Mouse (Mus musculus): ENCODE results near the gene Rpl3. TPM values are rescaled to one million over a fixed set of nuclear protein-coding genes. Genes with fewer than 3 reads are reported as not detected.
A peak's percentile ranks its signal among the peaks of the same experiment; 100 is the strongest.

The Rpl3 gene
- polyA plus RNA-seq, 1 experiment from 2014 or later = 1,482 TPM

GRCm38 (mm10) chr15:80034913-80035312 lies 56.8 kb downstream of the Rpl3 start:
- Histone ChIP-seq H3K4me1 (replicated peaks; ENCODE audit: control insufficient read depth, insufficient read depth, low read length) (no peaks in the 10 kb centered on the region), H3K36me3 (ENCODE audit: control insufficient read depth, insufficient read depth, low read length) (no peaks in the 10 kb centered on the region), H3K4me2 (ENCODE audit: low read length) (no peak overlapping the region), H3K27ac (ENCODE audit: low read depth) (no peak overlapping the region), H3K4me3 (ENCODE audit: low read depth, low read length) (no peak overlapping the region), H3K9ac (ENCODE audit: low read length) (no peak overlapping the region), H3K9me3 (ENCODE audit: control insufficient read depth, low read length) (no peaks in the 10 kb centered on the region), H3K27me3 (replicated peaks; ENCODE audit: control insufficient read depth, insufficient read depth, low read length) (no peaks in the 10 kb centered on the region)
- ATAC-seq (replicated peaks; ENCODE audit: low FRiP score, low TSS enrichment, low read depth) = no peak
- no peak for DNase-seq (ENCODE audit: low spot score)

- Histone ChIP-seq H3K9me3 (ENCODE audit: control insufficient read depth, low read length) (no peaks in the 10 kb centered on the region), H3K36me3 (ENCODE audit: control insufficient read depth, insufficient read depth, low read length) (no peaks in the 10 kb centered on the region), H3K27me3 (replicated peaks; ENCODE audit: control insufficient read depth, insufficient read depth, low read length) (no peaks in the 10 kb centered on the region), H3K9ac (ENCODE audit: low read length) (no peak overlapping the region), H3K4me1 (replicated peaks; ENCODE audit: control insufficient read depth, insufficient read depth, low read length) (no peaks in the 10 kb centered on the region), H3K4me3 (ENCODE audit: low read depth, low read length) (no peak overlapping the region), H3K4me2 (ENCODE audit: low read length) (no peak overlapping the region), H3K27ac (ENCODE audit: low read depth) (no peak overlapping the region)
- DNase-seq (ENCODE audit: low spot score) (no peak), ATAC-seq (replicated peaks; ENCODE audit: low FRiP score, low TSS enrichment, low read depth) (no peak)
- WGBS = 64% methylated on average over 7 of the region's 7 CpGs
These were observed 57.3 kb downstream of the Rpl3 start for GRCm38 (mm10) chr15:80034366-80034765.

GRCm38 (mm10) chr15:80031133-80031532 lies 60.5 kb downstream of the Rpl3 start:
- Histone ChIP-seq H3K4me3 (ENCODE audit: low read depth, low read length) (no peak overlapping the region), H3K27me3 (replicated peaks; ENCODE audit: control insufficient read depth, insufficient read depth, low read length) (no peaks in the 10 kb centered on the region), H3K4me1 (replicated peaks; ENCODE audit: control insufficient read depth, insufficient read depth, low read length) (no peaks in the 10 kb centered on the region), H3K9ac (ENCODE audit: low read length) (no peak overlapping the region), H3K4me2 (ENCODE audit: low read length) (no peak overlapping the region), H3K36me3 (ENCODE audit: control insufficient read depth, insufficient read depth, low read length) (no peaks in the 10 kb centered on the region), H3K9me3 (ENCODE audit: control insufficient read depth, low read length) (no peaks in the 10 kb centered on the region), H3K27ac (ENCODE audit: low read depth) (no peak overlapping the region)
- ATAC-seq (replicated peaks; ENCODE audit: low FRiP score, low TSS enrichment, low read depth) (no peak), DNase-seq (ENCODE audit: low spot score) (no peak)
- 85% methylated on average over 4 of the region's 4 CpGs for WGBS

GRCm38 (mm10) chr15:80030399-80030798 lies 61.3 kb downstream of the Rpl3 start:
- no peak overlapping the region for H3K4me2 ChIP-seq (ENCODE audit: low read length)
- WGBS = 87% methylated on average over 10 of the region's 10 CpGs
- H3K4me3 ChIP-seq (ENCODE audit: low read depth, low read length) = no peak overlapping the region
- H3K36me3 ChIP-seq (ENCODE audit: control insufficient read depth, insufficient read depth, low read length) = no peaks in the 10 kb centered on the region
- H3K27ac ChIP-seq (ENCODE audit: low read depth) = no peak overlapping the region
- no peak overlapping the region for H3K9ac ChIP-seq (ENCODE audit: low read length)
- ATAC-seq (replicated peaks; ENCODE audit: low FRiP score, low TSS enrichment, low read depth) (no peak), DNase-seq (ENCODE audit: low spot score) (no peak)
- no peaks in the 10 kb centered on the region for H3K27me3 ChIP-seq (replicated peaks; ENCODE audit: control insufficient read depth, insufficient read depth, low read length)
- H3K9me3 ChIP-seq (ENCODE audit: control insufficient read depth, low read length) = no peaks in the 10 kb centered on the region
- no peaks in the 10 kb centered on the region for H3K4me1 ChIP-seq (replicated peaks; ENCODE audit: control insufficient read depth, insufficient read depth, low read length)

GRCm38 (mm10) chr15:80028862-80029261 lies 62.8 kb downstream of the Rpl3 start:
- no peaks in the 10 kb centered on the region for H3K9me3 ChIP-seq (ENCODE audit: control insufficient read depth, low read length)
- DNase-seq (ENCODE audit: low spot score) = no peak
- no peak overlapping the region for H3K9ac ChIP-seq (ENCODE audit: low read length)
- no peak overlapping the region for H3K4me3 ChIP-seq (ENCODE audit: low read depth, low read length)
- no peaks in the 10 kb centered on the region for H3K27me3 ChIP-seq (replicated peaks; ENCODE audit: control insufficient read depth, insufficient read depth, low read length)
- H3K4me2 ChIP-seq (ENCODE audit: low read length) = no peak overlapping the region
- no peaks in the 10 kb centered on the region for H3K36me3 ChIP-seq (ENCODE audit: control insufficient read depth, insufficient read depth, low read length)
- 66% methylated on average over 5 of the region's 5 CpGs for WGBS
- no peak for ATAC-seq (replicated peaks; ENCODE audit: low FRiP score, low TSS enrichment, low read depth)
- H3K4me1 ChIP-seq (replicated peaks; ENCODE audit: control insufficient read depth, insufficient read depth, low read length) = peaks cover 11% of the 10 kb centered on the region; the same call in 1 of the 2 replicates
- no peak overlapping the region for H3K27ac ChIP-seq (ENCODE audit: low read depth)

Small RNA genes within 50 kb of the gene (microRNA-seq; reads per million reads assigned to microRNA genes)
- 43.9 reads per million, percentile 52 among the genes with 10 or more reads in this experiment for gene Snord43

Other genes starting within 250 kb of the Rpl3 start
- gene Apobec3, start 200.2 kb downstream of the Rpl3 start, polyA plus RNA-seq (2014; fragmentation: Nextera tagmentation; extraction: Ambion mirVana) = 11.3 and 12.5 TPM in 2 replicates
- gene Cbx7, start 120.7 kb downstream of the Rpl3 start, polyA plus RNA-seq (2014; fragmentation: Nextera tagmentation; extraction: Ambion mirVana) = 4.6 and 6.2 TPM in 2 replicates
- gene Pdgfb, start 76.9 kb downstream of the Rpl3 start, polyA plus RNA-seq (2014; fragmentation: Nextera tagmentation; extraction: Ambion mirVana) = 6.6 and 8.1 TPM in 2 replicates
- 20.7 and 24.3 TPM in 2 replicates for gene Syngr1, start 534 bp downstream of the Rpl3 start, polyA plus RNA-seq (2014; fragmentation: Nextera tagmentation; extraction: Ambion mirVana)
- 36.1 and 37.5 TPM in 2 replicates for gene Tab1, start 41.3 kb upstream of the Rpl3 start, polyA plus RNA-seq (2014; fragmentation: Nextera tagmentation; extraction: Ambion mirVana)
- gene Mgat3, start 81.9 kb upstream of the Rpl3 start, polyA plus RNA-seq (2014; fragmentation: Nextera tagmentation; extraction: Ambion mirVana) = 10.5 and 11.1 TPM in 2 replicates
- 32.0 and 38.8 TPM in 2 replicates for gene Mief1, start 142.2 kb upstream of the Rpl3 start, polyA plus RNA-seq (2014; fragmentation: Nextera tagmentation; extraction: Ambion mirVana)
- not detected in 2 replicates for gene AC140267.1, start 144.0 kb upstream of the Rpl3 start, polyA plus RNA-seq (2014; fragmentation: Nextera tagmentation; extraction: Ambion mirVana)
- gene Atf4, start 163.3 kb upstream of the Rpl3 start, polyA plus RNA-seq (2014; fragmentation: Nextera tagmentation; extraction: Ambion mirVana) = 125 and 136 TPM in 2 replicates
- 67.2 and 69.6 TPM in 2 replicates for gene Rps19bp1, start 172.4 kb upstream of the Rpl3 start, polyA plus RNA-seq (2014; fragmentation: Nextera tagmentation; extraction: Ambion mirVana)
- not detected in 2 replicates for gene Cacna1i, start 195.4 kb upstream of the Rpl3 start, polyA plus RNA-seq (2014; fragmentation: Nextera tagmentation; extraction: Ambion mirVana)